Mouse (Mus musculus) lung, postnatal 0 days (tissue): ENCODE results near the gene Ppat.
A peak's percentile ranks its signal among the peaks of the same experiment; 100 is the strongest.

Source experiments
- CTCF ChIP-seq: IDR thresholded peaks from 2 replicates; pipeline ENCODE4 v1.5.1; 2016; ENCODE audit warnings: antibody characterized with exemption, mild to moderate bottlenecking
- EP300 ChIP-seq: IDR thresholded peaks from 2 replicates; pipeline ENCODE4 v1.6.1; 2016; ENCODE audit warnings: antibody characterized with exemption, mild to moderate bottlenecking, control low read depth

- TF ChIP-seq CTCF (peak; percentile 53), EP300 (no peak)
Observed at GRCm38 (mm10) chr5:76964651-76965050, 13.3 kb upstream of the Ppat start.
